Mouse (Mus musculus) leukemia stem cell, adult 10-12 weeks (primary cell): ENCODE measurements around the gene Arpc4. TPM values are rescaled to one million over a fixed set of nuclear protein-coding genes. Genes with fewer than 3 reads are reported as not detected.

ENCODE experiments used
- polyA plus RNA-seq: library from polyadenylated mRNA; stranded (reverse); fragments of >175 nt; gene quantifications from 2 replicates; pipeline ENCODE4 v1.2.3, GENCODE M21; 2012; ENCODE audit warnings: low replicate concordance

Arpc4 gene
- 409 and 484 TPM in 2 replicates for polyA plus RNA-seq

GRCm38 (mm10) chr6:113377496-113378385 lies at the start of gene Arpc4, which contains the start of gene Tada3:
TSS of gene Arpc4 (plus strand) at chr6:113378115.
TSS of gene Tada3 (minus strand) at chr6:113377883.

GRCm38 (mm10) chr6:113343177-113344092 lies 34.5 kb upstream of the Arpc4 start, which contains the start of gene Camk1:
TSS of gene Camk1 (minus strand) at chr6:113343984.

GRCm38 (mm10) chr6:113388960-113389359 lies 11.0 kb downstream of the Arpc4 start, which contains the start of gene Ttll3:
TSS of gene Ttll3 (plus strand) at chr6:113389260.

GRCm38 (mm10) chr6:113419199-113419587 lies 41.3 kb downstream of the Arpc4 start, which contains the start of gene Rpusd3:
TSS of gene Rpusd3 (minus strand) at chr6:113419340.

GRCm38 (mm10) chr6:113435664-113436205 lies 57.8 kb downstream of the Arpc4 start, which contains the start of gene Cidec:
TSS of gene Cidec (minus strand) at chr6:113435760.

Other genes starting within 250 kb of the Arpc4 start
- 0.07 TPM in 1 of 2 replicates, not detected in the other for gene Lhfpl4, start 182.7 kb upstream of the Arpc4 start, polyA plus RNA-seq
- gene Mtmr14, start 140.3 kb upstream of the Arpc4 start, polyA plus RNA-seq, result 64.5 and 115 TPM in 2 replicates
- gene Cpne9, start 95.8 kb upstream of the Arpc4 start, polyA plus RNA-seq, result not detected in 2 replicates
- gene Brpf1, start 71.0 kb upstream of the Arpc4 start, polyA plus RNA-seq, result 31.9 and 78.4 TPM in 2 replicates
- gene Ogg1, start 51.1 kb upstream of the Arpc4 start, polyA plus RNA-seq, result 11.2 and 13.0 TPM in 2 replicates
- gene Camk1, start 34.1 kb upstream of the Arpc4 start, polyA plus RNA-seq, result 3.1 and 4.4 TPM in 2 replicates
- gene Tada3, start 232 bp upstream of the Arpc4 start, polyA plus RNA-seq, result 41.4 and 52.6 TPM in 2 replicates
- gene Ttll3, start 11.1 kb downstream of the Arpc4 start, polyA plus RNA-seq, result 5.9 and 6.1 TPM in 2 replicates
- gene Rpusd3, start 41.2 kb downstream of the Arpc4 start, polyA plus RNA-seq, result 135 and 164 TPM in 2 replicates
- not detected in 2 replicates for gene Cidec, start 57.6 kb downstream of the Arpc4 start, polyA plus RNA-seq
- gene Jagn1, start 64.5 kb downstream of the Arpc4 start, polyA plus RNA-seq, result 8.9 and 12.8 TPM in 2 replicates
- gene Il17re, start 80.4 kb downstream of the Arpc4 start, polyA plus RNA-seq, result 0.08 TPM in 1 of 2 replicates, not detected in the other
- gene Il17rc, start 93.3 kb downstream of the Arpc4 start, polyA plus RNA-seq, result 2.5 and 3.0 TPM in 2 replicates
- 25.7 and 65.0 TPM in 2 replicates for gene Creld1, start 105.2 kb downstream of the Arpc4 start, polyA plus RNA-seq
- 0.06 TPM in 1 of 2 replicates, not detected in the other for gene Prrt3, start 123.8 kb downstream of the Arpc4 start, polyA plus RNA-seq
- gene Emc3, start 153.5 kb downstream of the Arpc4 start, polyA plus RNA-seq, result 54.1 and 74.3 TPM in 2 replicates
- 0.74 and 3.2 TPM in 2 replicates for gene Fancd2, start 153.6 kb downstream of the Arpc4 start, polyA plus RNA-seq
- not detected in 2 replicates for gene Fancd2os, start 222.6 kb downstream of the Arpc4 start, polyA plus RNA-seq
- 7.0 and 22.1 TPM in 2 replicates for gene Brk1, start 226.7 kb downstream of the Arpc4 start, polyA plus RNA-seq
- 6.5 and 10.1 TPM in 2 replicates for gene Vhl, start 245.8 kb downstream of the Arpc4 start, polyA plus RNA-seq